Mouse (Mus musculus) right cerebral cortex, postnatal 36 days (tissue): ENCODE data around the gene B3gnt4.

Experiments
- DNase-seq, 2 experiments: peaks; one replicate each; pipeline ENCODE4 v3.0.0; 2022; ENCODE audit warnings: low spot score in 2 of 2, mixed read lengths in 1 of 2

Gene B3gnt4

DNA sequence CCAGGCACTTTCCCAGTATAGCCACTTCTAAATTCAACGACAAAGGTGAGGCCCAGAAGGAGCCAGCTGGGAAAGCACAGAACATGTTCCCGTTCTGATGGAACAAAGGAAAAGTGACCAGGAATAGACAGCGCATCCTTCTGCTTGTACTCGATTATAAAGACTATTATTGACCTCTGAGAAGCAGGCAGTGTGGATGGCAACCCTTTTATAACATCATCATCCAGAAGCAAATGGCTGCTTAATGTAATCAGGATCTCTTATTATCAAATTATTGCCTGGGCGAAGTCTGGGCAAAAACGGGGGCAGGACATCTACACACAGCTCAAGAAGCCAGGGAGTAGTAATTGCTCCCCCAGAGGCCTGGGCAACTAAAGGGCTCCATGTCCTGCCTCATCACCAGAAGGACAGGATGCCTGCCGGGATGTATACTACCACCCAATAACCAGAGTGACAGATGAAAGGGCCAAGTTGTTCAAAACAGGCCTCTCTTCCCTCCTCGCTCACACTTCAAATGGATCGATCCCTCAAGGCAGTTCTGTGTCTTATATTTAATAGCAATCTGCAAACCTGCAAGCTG is 15.7 kb downstream of the B3gnt4 start:
- no peak for DNase-seq

DNA sequence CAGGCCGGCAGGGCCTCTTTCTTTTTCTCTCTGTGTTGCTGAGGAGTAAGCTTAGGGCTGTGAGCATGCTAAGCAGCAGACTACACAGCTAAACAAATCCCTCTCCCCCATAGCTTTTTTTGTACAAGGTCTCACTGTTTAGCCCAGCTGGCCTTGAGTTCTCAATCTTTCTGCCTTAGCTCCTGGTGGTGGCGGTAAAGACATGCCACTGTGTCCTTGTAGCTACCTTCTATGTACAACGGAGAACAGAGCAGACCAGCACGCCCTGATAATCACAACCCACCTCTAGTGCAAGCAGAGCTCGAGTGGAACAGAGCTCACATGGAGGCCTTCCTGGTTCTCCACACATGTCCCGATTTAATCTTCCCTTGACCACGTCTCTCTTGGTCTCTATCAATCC is 18.4 kb downstream of the B3gnt4 start:
- no peak for DNase-seq

GRCm38 (mm10) chr5:123530056-123530455 is 19.8 kb downstream of the B3gnt4 start:
- no peak for DNase-seq

DNA sequence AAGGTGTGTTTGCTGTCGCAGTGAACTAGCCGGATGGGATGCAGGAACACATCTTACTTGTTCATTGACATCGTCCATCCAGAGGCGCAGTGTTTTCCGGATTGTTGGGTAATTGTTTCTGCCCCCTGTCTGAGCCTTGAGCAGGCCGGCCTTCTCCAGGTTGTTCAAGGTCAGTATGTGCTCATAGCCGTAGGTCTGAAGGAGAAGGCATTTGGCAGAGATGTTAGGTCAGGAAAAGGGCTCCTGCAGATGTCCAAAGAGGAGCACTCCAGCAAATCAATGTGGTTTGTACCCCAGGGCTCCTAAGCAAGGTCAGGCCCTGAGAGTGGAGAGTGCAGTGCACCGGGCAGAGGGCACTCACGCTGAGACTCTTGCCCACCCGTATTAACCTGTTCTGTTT is 23.5 kb downstream of the B3gnt4 start:
- no peak for DNase-seq

DNA sequence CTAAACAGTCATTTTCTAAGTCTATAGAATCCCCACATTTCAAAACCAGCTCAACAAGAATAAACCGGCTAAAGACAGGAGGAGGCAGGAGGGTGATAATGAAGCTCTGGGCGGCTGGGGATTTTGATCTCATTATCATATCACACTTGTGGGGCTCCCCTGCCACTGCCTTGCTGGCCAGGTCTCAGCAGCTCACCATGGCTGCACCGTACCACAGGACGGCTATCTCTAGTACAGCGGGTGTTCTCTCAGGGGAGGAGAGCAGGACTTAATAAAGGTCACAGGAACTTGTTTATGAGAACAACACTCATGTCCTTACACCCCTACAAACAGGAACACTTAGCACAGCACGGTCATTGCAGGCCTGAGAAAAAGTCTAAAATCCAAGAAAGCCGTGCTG is 45.4 kb downstream of the B3gnt4 start:
- DNase-seq = no peak

DNA sequence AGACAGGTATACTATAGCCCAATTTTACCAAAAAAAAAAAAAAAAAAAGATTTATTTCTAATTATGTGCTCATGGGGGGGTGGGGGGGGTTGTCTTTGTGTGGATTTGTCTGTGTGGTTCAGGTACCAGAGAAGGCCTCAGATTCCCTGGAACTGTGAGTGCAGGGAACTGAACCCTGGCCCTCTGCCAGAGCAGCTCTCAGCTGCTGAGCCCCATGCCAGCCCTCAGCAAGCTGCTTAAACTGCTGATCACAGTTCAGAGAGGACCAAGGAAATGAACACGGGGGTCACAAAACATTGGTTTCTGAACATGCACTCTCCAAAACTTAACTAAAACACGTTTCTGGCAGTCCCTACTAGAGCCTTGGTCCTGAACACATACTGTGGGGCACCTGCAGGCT is 46.2 kb downstream of the B3gnt4 start:
- DNase-seq = peak in 1 of 2 experiments; percentile 41

DNA sequence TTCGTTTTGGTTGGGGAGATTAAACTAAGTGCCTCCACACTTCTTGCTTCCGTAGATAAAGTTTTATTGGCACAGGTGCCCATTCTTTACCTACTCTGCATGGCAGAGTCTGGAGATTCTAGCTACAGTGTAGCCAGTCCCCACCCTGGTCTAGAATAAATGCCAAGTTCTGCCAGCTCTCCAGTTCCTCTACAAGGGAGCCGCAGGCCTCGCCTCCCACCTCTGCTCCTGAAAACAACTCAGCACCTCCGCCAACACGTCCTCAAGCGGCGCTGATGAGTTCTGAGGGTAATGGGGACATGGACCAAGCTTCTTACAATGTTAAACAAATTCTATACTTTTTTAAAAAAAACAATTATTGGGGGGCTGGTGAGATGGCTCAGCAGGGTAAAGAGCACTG is 49.3 kb downstream of the B3gnt4 start:
- no peak for DNase-seq

DNA sequence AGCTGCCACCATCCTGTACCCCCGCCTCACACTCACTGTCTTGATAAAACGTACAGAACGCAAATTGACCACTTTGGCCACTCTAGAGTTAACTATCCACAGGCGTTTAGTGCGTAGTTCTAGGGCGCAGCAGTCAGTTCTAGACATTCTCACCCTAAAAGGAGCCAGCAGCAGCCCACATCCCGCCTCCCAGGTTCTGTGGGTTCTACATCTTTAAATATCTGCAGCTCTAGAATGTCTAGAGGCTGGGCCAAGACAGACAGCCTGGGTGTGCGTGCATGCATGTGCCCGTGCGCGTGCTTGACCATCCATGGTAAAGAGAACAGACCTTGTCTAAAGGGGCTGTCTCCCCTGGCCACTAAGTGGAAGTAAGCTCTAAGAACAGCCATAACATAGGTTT is 50.9 kb downstream of the B3gnt4 start:
- peak in 1 of 2 experiments; percentile 68 for DNase-seq
